Mouse (Mus musculus) small intestine, adult 2 months (tissue): ENCODE results near the gene Doc2g.

Experiments used
- CTCF ChIP-seq: fragments of 200-500 bp; IDR thresholded peaks from 2 replicates; pipeline ENCODE4 v1.5.1; 2012; ENCODE audit warnings: low read depth, mild to moderate bottlenecking, control low read depth, inconsistent platforms, low read length, moderate library complexity, mixed read lengths; ENCODE audit not compliant: insufficient replicate concordance, insufficient read length; ENCODE audit errors: extremely low read depth
- POLR2A ChIP-seq: fragments of 200-500 bp; IDR thresholded peaks from 2 replicates; pipeline ENCODE4 v1.6.1; 2012; ENCODE audit warnings: low read depth, mild to moderate bottlenecking, control low read depth, inconsistent platforms, low read length, moderate library complexity

- TF ChIP-seq CTCF (no peak), POLR2A (no peak)
Observed at GRCm38 (mm10) chr19:4005971-4006370, 2.9 kb downstream of the Doc2g start.
